Mouse (Mus musculus) layer of hippocampus, adult 2 months (tissue): ENCODE measurements around the gene Gm20219. TPM values are rescaled to one million over a fixed set of nuclear protein-coding genes. Genes with fewer than 3 reads are reported as not detected.

Source experiments
- DNase-seq, 2 experiments: peaks; one replicate each; pipeline ENCODE4 v3.0.0; 2022; ENCODE audit warnings: low spot score in 2 of 2
- H3K27ac ChIP-seq: fragments of 200-600 bp; 2 replicates; pipeline ENCODE4 v1.8.1; 2022
- H3K4me3 ChIP-seq: fragments of 200-600 bp; 2 replicates; pipeline ENCODE4 v1.8.1; 2022; ENCODE audit warnings: mild to moderate bottlenecking
- CTCF ChIP-seq: fragments of 200-600 bp; conservative IDR thresholded peaks from 2 replicates; pipeline ENCODE4 v1.8.1; 2022; ENCODE audit warnings: antibody characterized with exemption, mild to moderate bottlenecking, moderate library complexity
- total RNA-seq, 2 experiments: library from RNA; stranded (reverse); gene quantifications; 2 replicates each; pipeline ENCODE4 v1.2.3; 2021

Gene Gm20219
- total RNA-seq, 2 experiments from 2014 or later, result 3.5 to 5.1 TPM

DNA sequence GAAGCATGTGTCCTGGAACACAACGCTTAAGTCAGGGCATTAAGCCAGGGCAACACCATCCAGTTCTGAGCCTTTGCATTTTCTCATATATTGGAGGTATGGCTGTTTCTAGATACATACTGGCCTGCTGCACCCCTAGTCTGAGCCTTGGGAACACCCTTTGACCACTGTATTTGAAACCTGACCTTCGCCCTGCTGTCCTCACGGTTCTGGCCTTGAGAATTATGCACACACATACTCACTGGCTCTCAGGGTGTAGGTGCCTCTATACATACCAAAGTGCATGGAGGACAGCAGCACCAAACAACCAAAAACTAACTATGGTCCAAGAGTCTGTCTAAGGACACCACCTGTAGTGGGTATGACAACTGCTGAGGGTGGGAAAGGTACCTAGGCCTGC lies 18.8 kb upstream of the Gm20219 start:
- DNase-seq, result no peak
- no peak for TF ChIP-seq CTCF
- Histone ChIP-seq H3K27ac (no peak overlapping the region), H3K4me3 (no peak overlapping the region)

DNA sequence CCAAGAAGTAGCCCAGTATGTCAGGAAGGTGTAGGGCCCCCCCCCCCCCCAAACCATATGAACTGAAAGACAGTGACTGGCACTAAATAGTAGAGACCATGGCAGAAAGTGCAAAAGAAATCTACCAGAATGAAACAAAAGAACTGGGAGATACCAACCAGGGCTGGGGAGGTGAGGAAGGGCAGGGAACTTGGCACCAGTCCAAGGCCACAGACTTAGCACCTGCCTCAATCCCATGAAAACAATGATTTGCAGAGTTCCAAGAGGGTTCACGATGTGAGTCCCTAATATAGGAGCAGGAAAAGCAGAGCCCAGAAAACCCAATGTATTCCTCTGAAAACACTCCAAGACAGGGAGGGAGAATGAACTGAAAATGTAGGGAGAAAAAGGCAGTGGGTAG lies 18.0 kb upstream of the Gm20219 start:
- Histone ChIP-seq H3K27ac (no peak overlapping the region), H3K4me3 (no peak overlapping the region)
- no peak for DNase-seq
- no peak for TF ChIP-seq CTCF

DNA sequence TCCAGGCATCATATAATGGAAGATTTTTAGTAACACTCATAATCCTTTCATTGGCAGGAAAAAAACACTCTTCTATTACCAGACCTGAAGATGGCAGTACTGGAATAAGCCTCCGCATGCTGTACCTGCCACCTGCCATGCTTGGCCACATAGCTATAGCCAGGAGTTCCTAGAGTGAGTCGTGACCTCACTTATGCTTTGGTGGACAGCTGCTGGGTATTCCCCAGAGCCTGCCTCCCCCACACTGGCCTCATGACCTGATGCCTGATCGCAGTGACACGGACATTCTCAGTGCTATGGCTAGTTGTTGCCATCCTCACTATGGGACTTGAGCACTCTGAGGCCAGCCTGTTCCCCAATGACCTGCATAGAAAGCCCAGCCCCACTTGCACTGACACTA lies 16.1 kb upstream of the Gm20219 start:
- TF ChIP-seq CTCF, result no peak
- DNase-seq, result no peak
- Histone ChIP-seq H3K27ac (peak overlapping the region; percentile 68), H3K4me3 (no peak overlapping the region)

DNA sequence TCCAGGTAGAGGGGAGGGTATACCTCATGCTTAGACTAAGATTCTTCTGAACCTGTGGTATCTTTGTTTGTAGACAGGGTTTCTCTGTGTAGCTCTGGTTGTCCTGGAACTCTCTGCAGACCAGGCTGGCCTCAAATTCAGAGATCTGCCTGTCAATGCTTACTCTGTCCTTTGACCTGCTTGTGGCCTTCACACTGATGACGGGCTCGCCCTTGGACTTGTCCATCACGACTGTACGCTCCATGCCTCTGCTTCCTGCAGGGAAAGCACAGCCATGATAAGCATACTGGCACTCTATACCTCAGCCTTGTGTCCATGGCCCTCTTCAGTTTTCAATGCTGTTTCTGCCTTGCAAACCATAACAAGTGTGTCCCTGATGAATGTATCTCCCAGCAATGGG lies 13.2 kb upstream of the Gm20219 start:
- no peak overlapping the region for H3K4me3 ChIP-seq
- no peak overlapping the region for H3K27ac ChIP-seq
- no peak for DNase-seq
- no peak for TF ChIP-seq CTCF

DNA sequence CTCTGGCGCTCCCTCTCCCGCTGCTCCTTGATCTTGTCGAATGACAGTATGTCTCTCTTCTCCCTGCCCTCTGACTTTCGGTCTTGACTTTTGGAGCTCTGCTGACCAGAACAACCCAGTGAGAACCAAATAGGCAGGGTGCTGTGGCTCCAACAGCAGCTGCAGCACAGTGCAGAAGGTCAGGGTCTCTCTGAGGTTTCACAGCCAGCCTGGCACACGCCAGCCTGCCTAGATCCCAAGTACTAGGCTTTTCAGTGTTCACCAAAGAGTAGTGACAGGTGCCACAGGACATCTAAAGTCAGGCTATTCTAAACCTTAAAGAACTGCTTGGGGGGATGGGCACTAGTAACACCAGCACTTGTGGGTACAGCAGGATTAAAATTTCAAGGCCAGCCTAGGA lies 12.7 kb upstream of the Gm20219 start:
- Histone ChIP-seq H3K27ac (no peak overlapping the region), H3K4me3 (no peak overlapping the region)
- no peak for TF ChIP-seq CTCF
- no peak for DNase-seq

GRCm38 (mm10) chr17:56566293-56566692 lies 12.1 kb upstream of the Gm20219 start:
- Histone ChIP-seq H3K27ac (no peak overlapping the region), H3K4me3 (no peak overlapping the region)
- TF ChIP-seq CTCF, result no peak
- no peak for DNase-seq

GRCm38 (mm10) chr17:56561866-56562265 lies 7.7 kb upstream of the Gm20219 start:
- Histone ChIP-seq H3K27ac (no peak overlapping the region), H3K4me3 (no peak overlapping the region)
- DNase-seq, result no peak
- TF ChIP-seq CTCF, result no peak

GRCm38 (mm10) chr17:56560131-56560530 lies 5.9 kb upstream of the Gm20219 start:
- TF ChIP-seq CTCF, result no peak
- no peak for DNase-seq
- Histone ChIP-seq H3K27ac (no peak overlapping the region), H3K4me3 (no peak overlapping the region)

- H3K27ac ChIP-seq, result no peak overlapping the region
- DNase-seq, result no peak
- no peak overlapping the region for H3K4me3 ChIP-seq
- TF ChIP-seq CTCF, result no peak
These were observed 5.2 kb upstream of the Gm20219 start for GRCm38 (mm10) chr17:56559386-56559785.

DNA sequence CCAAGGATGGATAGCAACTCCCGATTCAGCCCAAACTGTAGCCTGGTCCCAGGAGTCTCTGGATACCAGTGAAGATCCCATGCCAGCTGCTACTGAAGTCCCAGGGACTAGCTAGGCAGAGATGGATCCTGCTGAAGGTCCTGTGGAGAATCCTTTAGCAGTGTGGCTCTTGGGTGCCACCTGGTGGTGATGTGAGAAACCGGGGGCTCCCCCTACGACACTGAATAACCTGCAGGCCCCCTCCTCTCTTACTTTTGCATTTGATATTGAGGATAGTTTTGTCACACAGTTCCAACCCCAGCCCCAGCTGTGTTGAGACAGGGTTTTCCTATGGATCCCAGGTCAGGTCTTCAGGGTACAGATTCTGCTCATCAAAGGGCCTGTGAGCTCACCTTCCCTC lies 4.3 kb upstream of the Gm20219 start:
- peak; percentile 97 for TF ChIP-seq CTCF
- Histone ChIP-seq H3K4me3 (no peak overlapping the region), H3K27ac (peak overlapping the region; percentile 57; the same call in 1 of the 2 replicates)
- peak; percentile 68 to 76 for DNase-seq

DNA sequence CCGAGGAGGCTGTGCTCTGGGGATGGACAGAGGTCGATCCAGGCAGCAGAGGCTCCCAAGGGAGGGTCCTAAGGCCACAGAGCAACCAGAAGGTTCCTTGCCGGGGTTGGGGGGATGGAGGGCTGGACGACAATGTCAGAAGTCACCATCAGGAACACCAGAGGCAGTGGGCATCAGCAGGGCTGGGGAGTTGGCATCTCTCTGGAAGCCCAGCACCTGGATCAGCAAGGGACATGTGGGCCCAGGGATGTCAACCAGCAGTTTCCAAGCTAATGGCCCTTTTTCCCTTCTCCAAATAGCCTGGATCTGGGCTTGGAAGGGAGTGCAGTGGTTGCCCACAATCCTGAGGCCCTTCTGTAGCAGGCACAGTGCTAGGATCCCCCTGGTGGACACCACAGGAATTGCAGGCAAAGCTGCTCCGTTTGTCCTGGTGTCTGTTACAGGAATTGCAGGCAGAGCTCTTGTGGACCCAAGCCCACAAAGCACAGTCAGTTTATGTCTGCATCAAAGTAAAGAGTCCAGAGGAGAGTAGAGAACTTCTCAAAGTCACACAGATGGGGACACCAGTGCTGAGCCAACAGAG lies 1.3 kb downstream of the Gm20219 start:
- peak; percentile 100 for TF ChIP-seq CTCF
- peak overlapping the region; percentile 89 for H3K27ac ChIP-seq
- no peak overlapping the region for H3K4me3 ChIP-seq
- DNase-seq, result peak; percentile 77 to 86

GRCm38 (mm10) chr17:56551841-56552581 lies 2.2 kb downstream of the Gm20219 start:
- TF ChIP-seq CTCF, result no peak
- DNase-seq, result peak; percentile 8 to 65
- Histone ChIP-seq H3K4me3 (no peak overlapping the region), H3K27ac (peak overlapping the region; percentile 89)

DNA sequence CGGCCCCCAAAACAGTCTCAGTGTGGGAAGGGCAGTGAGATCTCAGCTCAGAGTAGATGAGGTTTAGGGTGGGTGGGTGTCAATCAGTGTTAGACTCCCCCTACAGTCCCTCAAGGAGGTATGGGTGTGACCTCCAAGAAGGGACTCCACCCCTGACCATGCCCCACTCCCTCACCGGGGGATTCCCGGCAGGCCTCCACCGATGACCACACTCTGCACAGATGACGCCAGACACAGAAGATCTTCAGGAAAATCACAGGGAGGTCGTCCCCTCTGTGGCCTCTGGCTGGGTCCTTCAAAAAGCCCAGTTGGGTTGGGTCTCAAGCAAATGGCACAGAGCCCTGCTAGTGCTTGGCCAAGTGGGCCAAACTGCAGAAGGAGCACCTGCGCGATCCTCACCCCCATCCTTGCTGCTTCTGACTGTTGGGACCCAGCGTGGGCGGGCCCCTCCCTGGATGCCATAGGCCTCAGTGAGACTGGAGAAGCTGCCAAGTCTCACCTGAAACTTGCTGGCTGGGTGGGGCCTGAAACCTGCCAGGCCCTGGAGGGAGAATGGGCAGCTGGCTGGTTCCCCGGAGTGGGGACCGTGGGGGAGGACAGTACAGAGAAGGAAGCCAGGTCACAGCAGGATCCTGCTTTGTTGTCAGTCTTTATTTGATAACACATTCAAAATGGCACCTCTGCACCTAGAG lies 3.3 kb downstream of the Gm20219 start:
- Histone ChIP-seq H3K4me3 (no peak overlapping the region), H3K27ac (peak overlapping the region; percentile 89; the same call in 1 of the 2 replicates)
- DNase-seq, result peak in 1 of 2 experiments; percentile 10
- TF ChIP-seq CTCF, result no peak
